Mouse (Mus musculus) urinary bladder, postnatal 14 days (tissue): ENCODE results near the gene Rab11fip2.

Experiments
- DNase-seq: peaks from one replicate; pipeline ENCODE4 v3.0.0; 2021; ENCODE audit warnings: low spot score

Rab11fip2 gene

GRCm38 (mm10) chr19:59853061-59853460, 90.4 kb downstream of the Rab11fip2 start:
- DNase-seq, result no peak
